Mouse (Mus musculus): ENCODE results near the gene Mpp5.

Gene Mpp5

DNA sequence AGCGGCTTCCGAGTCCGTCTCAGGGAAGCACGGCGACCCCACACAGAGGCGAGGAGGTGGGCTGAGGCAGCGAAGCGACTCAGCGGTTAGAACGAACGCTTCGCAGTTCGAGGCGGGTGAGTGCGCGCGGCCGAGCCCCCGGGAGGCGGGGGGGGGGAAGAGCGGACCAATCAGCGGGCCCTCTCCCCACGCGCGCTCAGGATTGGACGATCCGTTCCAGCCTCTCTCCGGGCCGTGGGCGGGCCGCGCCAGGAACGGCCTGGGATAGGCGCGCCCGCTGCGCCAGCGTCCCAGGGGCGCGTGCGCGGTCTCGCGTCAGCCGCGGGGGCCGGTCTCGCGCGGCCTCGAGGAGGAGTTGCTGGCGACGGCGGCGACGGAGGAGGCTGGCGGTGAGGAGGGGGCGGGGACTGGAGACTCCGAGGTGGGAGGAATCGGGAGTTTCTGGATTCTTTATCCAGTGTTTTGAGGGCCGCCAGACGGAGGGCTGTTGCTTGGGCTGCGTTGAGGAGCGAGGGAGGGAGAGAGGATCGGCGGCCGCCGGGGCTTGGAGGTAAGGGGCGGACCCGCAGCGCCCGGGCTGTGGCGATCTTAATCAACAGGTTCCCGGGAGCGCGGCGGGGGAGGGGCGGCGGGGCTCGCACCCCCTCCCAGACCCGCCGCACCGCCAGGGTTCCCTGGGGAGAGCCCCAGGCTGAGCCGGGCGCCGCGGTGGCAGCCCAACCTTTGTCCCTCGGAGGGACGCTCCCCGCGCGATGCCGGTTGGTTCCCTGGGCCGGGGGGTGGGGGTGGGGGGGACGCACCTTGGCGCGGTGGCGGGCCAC is at the start of gene Mpp5:
Gene Mpp5 (plus strand): TSS at position 351 of the 821 bp plus-strand sequence.
- peak; percentile 93 for DNase-seq (ENCODE audit: extremely low spot score, low spot score)

DNA sequence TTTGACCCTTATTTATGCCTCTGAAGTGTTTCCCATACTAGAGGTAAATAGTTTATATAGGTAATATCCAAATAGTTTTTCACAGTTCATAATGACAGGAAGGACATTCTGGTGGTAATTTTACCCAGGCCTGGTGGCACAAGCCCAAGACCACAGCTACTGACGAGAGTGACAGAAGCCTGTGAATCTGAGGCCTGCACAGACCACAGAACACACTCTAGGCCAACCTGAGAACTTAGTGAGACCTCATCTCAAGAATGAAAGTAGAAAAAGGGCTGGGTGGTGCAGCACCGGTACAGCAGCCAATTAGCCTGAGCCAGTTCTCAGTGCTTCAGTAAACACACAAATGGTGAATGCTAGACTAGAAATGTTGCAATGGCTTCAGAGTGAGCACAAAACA is 30.9 kb upstream of the Mpp5 start:
- DNase-seq (ENCODE audit: extremely low spot score, low spot score): no peak

DNA sequence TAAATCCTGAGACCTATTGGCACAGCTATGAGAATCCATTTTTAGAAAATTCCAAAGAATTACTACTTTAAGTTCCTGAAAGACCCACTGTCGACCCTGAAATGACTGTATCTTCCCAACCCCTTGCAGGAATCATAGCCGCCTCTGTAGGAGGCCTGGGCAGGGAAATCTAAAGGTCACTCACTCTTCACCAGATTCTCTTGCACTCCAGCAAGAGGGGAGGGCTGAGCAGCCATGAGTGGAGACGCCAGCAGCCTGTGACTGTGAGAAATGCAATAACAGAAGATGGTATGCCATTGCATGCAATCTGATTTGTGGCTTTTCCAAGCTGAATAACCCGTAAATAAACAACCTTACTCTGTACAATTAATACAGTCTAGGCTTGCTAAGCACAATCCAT is 21.0 kb upstream of the Mpp5 start:
- no peak for DNase-seq (ENCODE audit: extremely low spot score, low spot score)

DNA sequence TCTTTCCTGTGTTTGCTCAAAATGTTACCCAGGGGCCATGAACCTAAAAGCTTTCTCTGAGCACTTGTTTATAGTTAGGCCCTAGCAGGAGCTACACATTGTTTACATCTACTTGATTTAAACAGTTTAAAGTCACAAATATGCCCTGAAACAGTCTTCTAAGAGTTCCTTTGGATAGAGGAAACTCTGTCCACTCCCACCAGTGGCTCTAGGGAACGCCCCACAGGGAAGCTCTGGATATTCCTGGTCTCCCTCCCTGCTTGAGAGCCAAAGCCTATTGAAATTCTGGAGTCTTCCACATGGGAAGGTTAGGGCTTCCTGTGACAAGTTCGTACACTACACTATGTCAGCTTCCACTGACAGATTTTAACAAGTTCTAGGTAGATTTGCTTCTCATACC is 9.1 kb upstream of the Mpp5 start:
- DNase-seq (ENCODE audit: extremely low spot score, low spot score): no peak

DNA sequence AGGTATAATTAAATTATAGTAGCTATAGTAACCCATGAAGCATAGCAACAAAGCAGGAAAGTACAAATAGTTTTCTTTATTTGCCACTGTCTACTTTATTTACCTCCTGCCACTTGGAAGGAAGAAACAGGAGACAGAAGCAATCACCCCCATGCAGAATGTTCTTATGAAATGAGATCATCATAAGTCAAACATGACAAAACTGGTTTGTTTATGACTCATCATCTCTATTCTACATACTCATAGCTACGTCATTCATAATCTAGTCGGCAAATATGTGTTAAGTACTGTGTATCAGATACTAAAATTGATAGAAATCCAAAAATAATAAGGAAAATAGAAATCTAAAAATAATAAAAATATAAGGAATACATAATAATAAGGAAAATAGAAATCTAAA is 8.4 kb upstream of the Mpp5 start:
- DNase-seq (ENCODE audit: extremely low spot score, low spot score): no peak

DNA sequence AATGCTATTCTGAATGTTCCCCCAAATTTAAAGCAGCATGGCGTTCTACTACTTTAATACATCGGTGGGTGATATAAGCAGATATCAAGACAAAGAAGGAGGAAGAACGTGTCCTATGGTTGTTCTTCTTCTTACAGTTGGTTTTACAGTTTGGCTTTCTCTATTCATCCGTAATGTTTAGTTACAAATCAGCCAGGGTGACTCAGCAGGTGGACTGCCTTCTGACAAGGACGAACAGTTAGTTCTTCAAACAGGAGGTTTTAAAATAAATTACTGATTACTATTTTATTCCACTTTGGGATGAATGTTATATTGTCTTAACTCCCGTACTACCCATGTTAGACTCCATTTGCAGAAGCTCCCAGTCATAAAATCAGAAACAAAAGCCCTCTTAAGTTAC is 2.5 kb upstream of the Mpp5 start:
- DNase-seq (ENCODE audit: extremely low spot score, low spot score): no peak

DNA sequence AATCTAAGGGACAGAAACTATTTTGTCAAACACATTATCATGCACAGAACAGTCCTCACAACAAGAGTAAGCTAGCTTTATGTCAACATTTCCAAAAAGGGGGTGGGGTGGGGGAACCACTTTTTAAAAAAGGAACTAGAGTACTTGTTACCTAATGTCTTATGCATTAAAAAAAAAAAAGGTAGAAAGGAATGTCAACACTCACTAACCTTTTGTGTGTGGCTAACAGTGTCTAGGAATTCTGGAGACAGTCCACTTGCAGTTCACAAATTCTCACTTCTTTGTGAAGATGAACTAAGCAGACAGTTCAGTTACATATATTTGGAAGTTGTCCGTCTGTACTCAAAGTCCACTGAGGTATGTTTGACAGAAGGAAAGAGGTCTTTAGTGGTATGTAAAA is 1.3 kb upstream of the Mpp5 start:
- DNase-seq (ENCODE audit: extremely low spot score, low spot score): no peak

DNA sequence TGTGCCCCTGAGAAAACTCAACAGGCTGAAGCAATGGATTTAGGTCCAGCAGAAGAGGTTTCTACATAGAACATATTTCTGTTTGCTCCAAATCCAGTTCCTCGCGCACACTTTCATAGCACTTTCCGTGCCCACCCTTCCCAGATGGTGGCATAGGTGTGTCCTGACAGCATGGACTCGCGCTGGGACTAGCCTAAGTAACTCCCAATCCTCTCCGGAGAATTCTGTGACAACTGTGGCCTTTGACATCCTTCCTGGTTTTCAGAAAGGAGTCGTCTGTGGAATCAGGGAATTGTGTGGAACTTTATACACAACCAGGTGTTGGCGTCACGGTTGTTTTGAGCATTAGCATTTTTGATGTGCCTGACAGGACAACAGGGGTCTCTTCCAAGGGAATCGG is 594 bp upstream of the Mpp5 start:
- no peak for DNase-seq (ENCODE audit: extremely low spot score, low spot score)

DNA sequence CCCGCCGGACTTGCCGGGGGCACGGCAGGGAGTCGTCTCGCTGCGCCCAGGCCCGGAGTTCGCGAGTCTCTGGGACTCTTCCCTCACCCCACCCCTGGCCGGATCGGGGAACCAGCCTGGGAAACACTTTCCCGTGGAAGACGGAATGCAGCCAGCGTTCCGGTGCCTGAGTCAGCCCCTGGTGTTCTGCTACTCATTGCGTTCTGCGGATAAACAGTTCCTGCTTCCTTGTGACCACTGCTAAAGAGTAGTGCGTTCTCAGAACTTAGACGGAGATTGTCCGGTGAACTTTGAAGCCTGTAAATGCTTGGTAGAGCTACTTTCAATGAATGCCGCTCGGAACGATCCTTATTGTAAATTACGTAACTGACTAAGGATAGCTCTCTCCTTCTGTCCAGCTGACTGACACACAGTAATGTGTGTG is 683 bp downstream of the Mpp5 start:
- DNase-seq (ENCODE audit: extremely low spot score, low spot score): peak; percentile 79

DNA sequence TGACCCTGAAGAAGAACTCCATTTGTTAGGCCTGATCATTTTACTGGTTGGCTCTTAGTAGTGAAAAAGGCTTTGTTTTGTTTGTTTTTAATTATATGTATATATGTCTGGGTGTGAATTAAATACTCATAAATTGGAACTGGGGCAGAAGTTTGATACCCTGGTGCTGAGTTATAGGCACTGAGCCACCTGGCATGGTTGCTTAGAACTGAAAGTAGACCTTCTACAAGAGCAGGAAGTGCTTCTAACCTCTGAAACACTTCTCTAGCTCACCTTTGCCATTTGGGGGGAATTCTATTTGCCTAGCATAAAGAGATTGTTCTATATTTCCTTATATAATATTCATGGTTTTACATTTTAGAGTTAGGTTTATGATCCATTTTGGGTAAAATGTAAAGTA is 13.3 kb downstream of the Mpp5 start:
- DNase-seq (ENCODE audit: extremely low spot score, low spot score): no peak

DNA sequence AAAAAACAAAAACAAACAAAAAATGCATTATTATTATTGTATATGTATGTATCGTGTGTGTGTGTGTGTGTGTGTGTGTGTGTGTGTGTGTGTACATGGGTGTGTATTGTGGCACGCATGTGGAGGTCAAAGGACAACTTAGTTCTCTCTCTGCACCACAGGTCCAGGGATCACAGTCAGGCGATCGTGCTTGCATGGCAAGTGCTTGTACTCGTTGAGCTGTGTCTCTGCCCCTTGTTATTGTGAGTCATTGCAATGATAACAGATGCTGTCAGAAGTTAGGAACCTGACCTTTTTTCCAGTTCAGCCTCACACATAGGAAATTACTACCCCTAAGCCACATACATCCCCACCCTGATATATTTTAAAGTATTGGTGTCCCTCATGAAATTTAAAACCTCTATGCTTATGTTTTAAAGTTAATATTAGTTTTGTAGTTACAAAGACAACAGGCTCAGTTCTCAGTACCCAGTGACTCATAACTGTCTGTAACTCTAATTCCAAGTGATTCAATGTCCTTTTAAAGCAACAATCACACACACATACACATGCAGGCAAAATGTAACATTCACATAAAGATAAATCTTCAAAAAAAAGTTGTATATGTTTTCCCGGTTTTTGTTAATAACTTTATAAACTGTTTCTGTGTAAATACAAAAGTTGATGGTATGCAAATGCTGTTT is 20.5 kb downstream of the Mpp5 start:
- no peak for DNase-seq (ENCODE audit: extremely low spot score, low spot score)

DNA sequence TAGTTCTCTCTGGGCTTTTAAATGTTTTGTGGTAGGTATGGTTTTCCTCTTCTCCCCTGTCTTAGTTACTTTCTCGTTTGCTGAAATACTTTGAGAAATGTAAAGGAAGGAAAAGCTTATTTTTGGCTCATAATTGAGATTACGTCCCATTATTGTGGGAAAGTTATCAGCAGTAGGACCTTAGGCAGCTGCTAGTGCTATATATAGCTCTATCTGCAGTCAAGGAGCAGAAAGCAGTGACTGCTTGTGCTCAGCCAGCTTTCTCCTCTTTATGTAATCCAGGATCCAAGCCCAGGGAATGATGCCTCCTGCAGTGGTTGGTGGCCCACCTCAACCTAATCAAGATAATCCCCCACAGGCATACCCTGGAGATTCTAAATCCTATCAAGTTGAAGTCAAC is 24.5 kb downstream of the Mpp5 start:
- DNase-seq (ENCODE audit: extremely low spot score, low spot score): no peak

DNA sequence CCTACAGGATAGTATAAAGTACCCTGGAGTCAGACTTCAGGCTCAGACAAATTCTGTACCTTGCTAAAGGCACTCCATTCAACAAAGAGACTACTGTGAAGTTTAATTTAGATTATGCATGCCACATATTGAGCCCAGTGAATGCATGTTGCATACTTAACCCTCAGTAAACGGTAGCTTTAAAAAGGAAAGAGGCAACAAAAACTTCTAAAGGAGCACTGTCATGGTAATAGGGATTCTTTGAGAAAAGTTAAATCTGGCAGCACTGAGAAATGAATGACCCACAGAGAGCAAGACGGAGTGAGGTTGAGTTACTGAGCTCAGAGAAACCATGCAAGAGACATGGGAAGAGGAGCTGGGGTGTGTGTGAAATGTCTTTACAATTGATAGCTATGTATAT is 29.2 kb downstream of the Mpp5 start:
- no peak for DNase-seq (ENCODE audit: extremely low spot score, low spot score)

DNA sequence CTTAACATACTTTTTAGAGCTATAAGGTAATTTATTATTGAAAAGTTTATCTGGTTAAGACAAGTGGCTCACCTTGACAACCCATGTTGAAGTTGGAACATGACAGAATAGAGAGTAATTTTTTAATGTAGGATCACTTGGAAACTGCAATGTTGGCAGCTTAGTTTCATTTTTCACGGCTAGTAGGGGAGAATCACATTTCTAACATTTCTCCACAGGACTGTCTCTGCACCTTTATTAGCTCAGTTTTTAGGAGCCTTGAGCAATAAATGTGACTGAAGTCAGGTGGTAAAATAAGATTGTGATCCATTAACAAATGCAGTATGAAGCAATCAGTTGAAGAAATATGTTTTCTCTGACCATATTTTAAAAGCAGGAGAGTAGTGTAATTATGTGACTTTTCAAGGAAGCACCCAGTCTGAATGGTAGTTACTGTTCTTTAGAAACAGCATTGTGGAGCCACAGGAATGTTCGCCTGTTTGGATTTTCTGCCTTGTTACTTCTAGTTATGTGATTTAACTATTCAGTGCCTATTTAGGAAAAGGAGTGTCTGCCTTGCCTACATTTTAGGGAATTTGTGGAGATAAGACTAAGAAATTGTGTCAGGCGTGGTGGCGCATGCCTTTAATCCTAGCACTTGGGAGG is 29.8 kb downstream of the Mpp5 start:
- no peak for DNase-seq (ENCODE audit: extremely low spot score, low spot score)

DNA sequence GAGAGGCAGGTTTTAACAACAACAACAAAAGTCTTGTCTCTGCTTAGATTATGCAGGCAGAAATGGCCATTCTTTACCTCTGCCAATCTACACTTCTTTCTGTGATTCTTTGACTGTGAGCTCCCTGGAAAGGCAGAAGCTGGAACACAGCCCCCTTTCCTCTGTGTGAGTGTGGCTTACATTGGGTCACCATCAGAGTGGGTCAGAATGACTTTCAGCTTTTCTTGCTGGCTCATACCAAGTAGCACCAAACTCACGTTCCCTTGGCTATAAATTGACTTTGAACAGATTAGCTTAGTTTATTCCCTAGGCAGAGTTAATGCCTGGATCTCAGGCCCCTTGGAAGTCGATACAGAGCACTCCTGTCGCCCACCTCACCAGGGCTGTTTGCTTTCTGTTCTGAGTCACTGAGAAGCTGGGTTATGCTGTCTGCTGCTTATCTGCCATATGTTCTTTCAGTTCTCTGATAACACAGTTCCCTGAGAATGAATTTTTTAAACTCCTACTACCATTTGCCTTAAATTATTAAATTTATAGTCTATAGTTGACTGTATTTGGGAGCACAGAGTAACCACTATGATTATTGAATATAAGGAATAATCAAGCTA is 39.7 kb downstream of the Mpp5 start:
- no peak for DNase-seq (ENCODE audit: extremely low spot score, low spot score)

DNA sequence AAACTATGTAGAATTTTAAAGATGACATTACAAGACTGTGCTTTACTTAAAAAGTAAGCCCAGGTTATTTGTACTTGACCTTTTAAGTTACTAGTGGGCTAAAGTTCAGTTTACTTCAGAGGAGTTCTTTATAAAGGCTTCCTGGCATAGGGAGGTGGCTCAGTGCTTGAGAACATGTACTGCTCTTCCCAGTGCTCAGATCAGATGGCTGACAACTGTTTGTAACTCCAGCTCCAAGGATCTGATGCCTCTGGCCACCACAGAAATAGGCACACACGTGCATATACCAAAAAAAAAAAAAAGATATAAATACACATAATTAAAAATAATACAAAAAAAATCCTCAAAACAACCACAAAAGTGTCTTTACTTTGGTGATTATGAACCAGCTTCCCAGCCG is 42.1 kb downstream of the Mpp5 start:
- no peak for DNase-seq (ENCODE audit: extremely low spot score, low spot score)

DNA sequence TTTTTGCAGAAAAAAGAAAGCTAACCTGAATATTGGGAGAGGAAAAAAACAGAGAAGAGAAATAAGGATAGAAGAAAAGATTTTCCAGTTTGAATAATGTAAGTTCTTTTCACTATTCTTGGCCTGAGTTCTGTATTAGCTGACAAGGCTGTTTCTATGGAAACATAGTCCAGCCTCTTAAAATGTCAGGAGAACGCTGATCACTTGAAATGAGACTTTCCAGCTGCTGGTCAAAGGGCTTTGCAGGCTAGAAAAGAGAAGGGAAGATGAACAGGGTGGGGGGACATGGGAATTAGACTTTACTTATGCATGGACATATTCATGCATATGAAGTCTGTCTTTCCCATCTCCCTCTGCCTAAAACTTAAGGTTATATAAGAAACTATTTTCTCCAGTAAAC is 45.5 kb downstream of the Mpp5 start:
- DNase-seq (ENCODE audit: extremely low spot score, low spot score): no peak

DNA sequence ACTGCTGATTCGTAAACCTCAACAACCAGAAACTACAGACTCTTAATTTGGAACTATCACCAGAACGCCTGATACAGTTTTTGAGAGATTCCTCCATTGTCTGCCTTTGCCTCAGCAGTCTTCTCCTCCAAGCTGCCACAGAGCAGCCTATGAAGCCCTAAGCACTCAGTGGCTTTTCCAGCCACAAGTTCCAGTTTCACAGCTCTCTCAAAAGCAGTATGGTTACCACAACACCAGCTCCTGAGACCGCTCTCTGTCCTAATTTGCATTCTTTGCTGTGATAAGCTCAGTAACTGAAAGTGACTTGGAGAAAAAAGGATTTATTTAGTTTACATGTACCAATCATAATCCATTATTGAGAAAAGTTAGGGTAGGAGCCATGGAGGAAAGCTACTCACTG is 51.3 kb downstream of the Mpp5 start:
- DNase-seq (ENCODE audit: extremely low spot score, low spot score): no peak

DNA sequence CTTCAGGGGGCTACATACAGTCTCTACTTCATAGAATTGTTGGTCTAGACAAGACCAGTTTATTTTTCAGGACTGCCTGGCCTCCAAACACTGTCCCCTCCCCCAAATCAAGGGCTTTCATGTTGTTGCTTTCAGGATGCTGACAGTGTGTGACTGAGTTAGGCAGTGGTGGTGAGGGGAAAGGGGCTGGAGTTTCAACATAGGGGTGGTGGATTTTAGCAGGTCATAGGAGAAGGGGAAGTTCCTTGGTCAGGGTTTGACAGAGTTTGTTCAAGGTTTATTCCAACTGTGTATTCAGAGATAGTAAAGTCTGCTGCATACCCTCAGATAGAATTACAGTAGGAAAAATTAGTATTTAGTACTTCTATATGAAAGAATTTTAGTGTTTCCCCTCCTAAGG is 53.1 kb downstream of the Mpp5 start:
- no peak for DNase-seq (ENCODE audit: extremely low spot score, low spot score)

DNA sequence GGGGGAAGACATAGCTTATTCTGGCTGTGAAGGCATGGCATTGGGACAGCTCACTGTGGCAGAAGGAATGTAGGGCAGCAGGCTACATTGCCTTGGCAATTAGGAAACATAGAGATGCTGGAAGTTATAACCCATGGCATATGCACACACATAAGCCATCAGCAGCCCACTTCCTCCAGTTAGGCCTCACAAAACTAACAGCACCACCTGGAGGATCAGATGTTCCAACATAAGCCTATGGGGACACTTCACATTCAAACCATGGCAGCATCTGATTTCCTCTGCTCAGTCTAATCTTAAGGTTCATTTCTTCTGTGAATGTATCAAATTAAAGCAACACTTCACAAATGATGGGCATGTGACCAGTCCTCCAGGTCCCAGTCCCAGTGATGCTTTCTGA is 65.7 kb downstream of the Mpp5 start:
- no peak for DNase-seq (ENCODE audit: extremely low spot score, low spot score)

DNA sequence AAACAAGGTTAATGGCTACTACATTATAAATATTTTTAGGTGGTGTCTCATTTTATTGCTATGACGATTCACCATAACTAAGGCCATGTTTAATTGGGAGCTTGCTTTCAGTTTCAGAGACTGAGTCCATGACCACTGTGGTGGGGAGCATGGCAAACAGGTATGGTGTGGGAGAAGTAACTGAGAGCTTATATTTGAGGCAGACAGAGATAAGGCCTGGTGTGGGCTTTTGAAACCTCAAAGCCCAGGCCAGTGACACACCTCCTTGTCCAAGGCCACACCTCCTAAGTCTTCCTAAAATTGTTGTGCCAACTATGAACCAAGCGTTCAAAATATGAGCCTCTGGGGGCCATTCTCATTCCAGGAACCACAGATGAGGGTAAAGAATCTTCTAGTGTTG is 85.8 kb downstream of the Mpp5 start:
- no peak for DNase-seq (ENCODE audit: extremely low spot score, low spot score)

DNA sequence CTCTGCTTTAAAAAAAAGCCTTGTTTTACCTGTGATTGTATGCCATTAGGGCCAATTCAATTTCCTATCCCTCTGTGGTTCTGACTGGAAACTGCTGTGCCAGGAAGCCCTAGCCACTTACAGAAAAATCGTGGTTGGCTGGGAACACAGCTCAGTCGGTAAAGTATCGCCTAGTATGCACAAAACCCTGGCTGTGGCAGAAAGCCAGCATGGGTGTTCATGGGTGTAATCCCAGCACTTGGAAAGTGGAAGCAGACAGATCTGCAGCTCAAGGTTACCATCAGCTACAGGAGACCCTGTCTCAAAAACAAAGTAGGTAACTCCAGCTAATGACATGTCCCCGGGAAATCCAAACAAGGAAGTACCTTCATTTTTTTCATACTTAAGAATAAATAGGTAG is 91.2 kb downstream of the Mpp5 start:
- DNase-seq (ENCODE audit: extremely low spot score, low spot score): no peak

All from neural tube, embryonic 10.5 days (tissue).